Mouse (Mus musculus): Measurements from ENCODE around the gene Gm10382.

DNA sequence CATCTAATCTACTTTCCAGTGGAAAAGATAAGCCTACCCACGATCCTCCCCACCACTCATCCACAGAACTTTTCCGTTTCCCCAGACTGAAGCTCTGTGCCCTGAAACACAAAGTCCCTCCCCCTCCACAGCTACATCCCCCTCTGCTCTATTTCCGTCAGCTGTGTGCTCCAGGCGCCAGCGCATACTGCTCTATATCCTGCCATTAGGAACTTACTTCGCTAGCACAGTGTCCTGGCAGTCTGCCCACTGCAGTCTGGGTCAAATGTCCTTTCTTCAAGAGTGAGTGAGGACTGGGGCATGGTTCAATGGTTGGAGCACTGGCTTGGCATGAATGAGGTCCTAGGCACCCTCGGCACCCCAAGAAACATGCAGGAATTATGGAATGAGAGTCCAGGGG is 25.2 kb upstream of the Gm10382 start:
- no peak for TF ChIP-seq ZC3H11A (IDR thresholded peaks at IDR 0.05; ENCODE audit: borderline replicate concordance, low read depth, low read length)
- TF ChIP-seq CHD2 (IDR thresholded peaks at IDR 0.05; ENCODE audit: low read depth, low read length) = no peak
- TF ChIP-seq HCFC1 (IDR thresholded peaks at IDR 0.05; ENCODE audit: borderline replicate concordance, insufficient read depth, low read length) = no peak
- no peak for TF ChIP-seq MAFK (IDR thresholded peaks at IDR 0.05; ENCODE audit: insufficient read depth, low read depth, low read length)

All from ES-E14 (cell line).